Mouse (Mus musculus): Measurements from ENCODE around the gene Zfp811.
"Not testable (repeated sequence)": the region's sequence is repeated elsewhere in the genome, so short reads cannot be mapped to it uniquely, and the experiment has no call there.

Zfp811 gene

DNA sequence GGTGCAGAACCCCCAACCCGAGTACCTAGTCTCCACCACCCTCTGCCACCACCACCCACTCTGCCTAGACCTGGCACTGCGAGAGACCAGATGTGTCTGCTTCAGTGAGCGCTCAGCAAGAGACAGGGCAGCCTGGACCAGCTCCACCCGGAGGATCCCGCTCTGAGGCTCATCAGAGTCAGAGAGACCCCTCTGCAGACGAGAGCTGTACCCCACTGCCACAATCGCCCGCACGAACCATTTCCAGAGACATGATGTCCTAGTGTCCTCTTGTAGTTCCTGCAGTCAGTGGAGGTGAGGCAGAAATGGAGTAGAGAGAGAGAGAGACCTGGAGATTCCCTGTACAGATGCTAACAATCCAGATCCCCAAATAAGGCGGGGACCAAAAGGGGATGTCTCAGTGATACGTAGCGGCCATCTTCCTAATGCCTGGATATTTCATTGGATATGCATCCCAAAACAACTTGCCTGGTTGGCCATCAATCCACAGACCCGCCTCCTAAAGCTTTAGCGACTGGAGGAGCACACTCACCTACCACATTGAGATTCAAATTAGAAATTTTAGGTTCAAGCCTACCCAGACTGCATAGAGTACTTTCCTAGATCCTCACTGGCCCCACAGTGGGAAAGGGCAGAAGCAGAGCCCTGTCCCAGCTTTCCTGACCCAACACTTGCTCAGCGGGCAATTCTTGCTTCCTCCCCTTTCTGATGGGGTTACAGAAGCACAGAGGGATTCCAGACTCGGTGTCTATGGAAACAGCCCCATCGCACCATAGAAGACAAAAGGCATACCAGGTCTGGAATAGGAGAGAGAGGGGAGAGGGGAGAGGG is at the start of gene Zfp811:
TSS of gene Zfp811 (minus strand) at position 388 of the 831 bp plus-strand sequence.
- no peak for DNase-seq (ENCODE audit: extremely low read depth, insufficient read length, low spot score)

DNA sequence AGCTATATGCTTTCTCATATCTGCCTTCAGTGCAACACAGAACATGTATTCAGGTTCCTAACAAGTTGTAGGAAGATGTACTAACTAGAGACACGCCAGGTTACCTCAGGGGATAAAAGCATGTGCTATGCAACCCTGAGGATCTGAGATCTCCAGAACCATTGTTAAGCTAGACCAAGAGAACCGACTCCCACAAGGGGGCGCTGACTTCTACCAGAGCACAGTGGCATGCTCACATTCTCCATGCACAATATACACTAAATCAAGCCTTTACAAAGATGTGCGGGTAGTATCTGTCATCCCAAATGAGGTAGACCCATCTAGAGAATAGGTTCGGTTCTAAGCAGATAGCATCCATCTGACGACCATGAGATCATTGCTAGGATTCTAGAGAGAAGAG is 47.0 kb upstream of the Zfp811 start:
- DNase-seq (ENCODE audit: extremely low read depth, insufficient read length, low spot score), result not testable (repeated sequence)

DNA sequence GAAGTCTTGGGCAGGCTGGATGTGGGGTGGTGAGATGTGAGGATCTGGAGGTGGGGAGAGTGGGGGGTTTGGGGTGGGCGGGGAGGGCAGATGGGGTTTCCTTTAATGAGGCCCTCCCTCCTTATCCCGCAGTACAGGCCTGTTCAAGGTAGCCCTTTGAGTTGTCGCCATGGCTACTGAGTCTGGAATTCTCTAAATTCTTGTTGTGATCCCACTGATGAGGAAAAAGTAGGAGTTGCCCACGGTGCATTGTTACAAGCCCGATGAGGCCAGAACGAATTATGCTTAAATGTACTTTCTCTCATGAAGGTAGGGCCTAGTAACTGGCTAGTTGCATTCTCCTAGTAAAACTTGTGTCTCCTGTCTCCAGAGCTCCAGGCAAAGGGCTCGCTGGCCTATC is 41.9 kb upstream of the Zfp811 start:
- DNase-seq (ENCODE audit: extremely low read depth, insufficient read length, low spot score), result no peak

GRCm38 (mm10) chr17:32841388-32841787 is 31.7 kb upstream of the Zfp811 start:
- no peak for DNase-seq (ENCODE audit: extremely low read depth, insufficient read length, low spot score)

DNA sequence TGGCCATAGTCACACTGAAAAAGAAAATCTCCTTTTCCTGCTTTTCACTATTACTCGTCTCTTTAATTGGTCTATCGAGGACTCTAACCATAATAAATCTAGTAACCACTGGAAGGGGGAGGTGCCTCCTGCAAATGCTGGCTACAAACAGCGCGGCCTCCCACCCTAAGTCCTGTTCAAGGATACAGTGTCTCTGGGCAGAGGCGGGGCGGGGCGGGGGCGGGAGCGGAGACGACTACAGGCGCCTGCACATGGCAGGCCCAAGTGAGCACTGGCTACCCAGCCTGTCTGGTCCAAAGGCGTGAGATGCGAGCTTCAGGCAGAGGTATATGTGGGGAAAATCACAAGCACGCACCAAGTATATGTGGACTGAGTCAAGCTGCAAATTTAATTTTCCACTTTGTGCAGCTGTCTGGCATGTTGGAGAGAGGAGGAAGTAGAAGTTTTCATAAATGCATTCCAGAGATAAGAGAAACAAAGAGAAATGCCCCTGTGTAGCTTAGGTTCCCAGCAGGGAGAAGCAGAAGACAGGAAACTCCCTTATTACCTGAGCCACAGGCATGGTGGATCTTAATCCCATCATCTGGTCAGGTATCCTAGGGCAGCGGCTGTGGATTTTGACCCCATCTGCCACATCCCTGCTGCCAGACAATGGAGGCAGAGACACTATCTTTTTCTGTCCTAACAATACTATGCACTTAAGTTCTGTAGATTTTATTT is 29.5 kb upstream of the Zfp811 start:
- no peak for DNase-seq (ENCODE audit: extremely low read depth, insufficient read length, low spot score)

GRCm38 (mm10) chr17:32830418-32830782 is 20.7 kb upstream of the Zfp811 start:
- DNase-seq (ENCODE audit: extremely low read depth, insufficient read length, low spot score), result no peak

DNA sequence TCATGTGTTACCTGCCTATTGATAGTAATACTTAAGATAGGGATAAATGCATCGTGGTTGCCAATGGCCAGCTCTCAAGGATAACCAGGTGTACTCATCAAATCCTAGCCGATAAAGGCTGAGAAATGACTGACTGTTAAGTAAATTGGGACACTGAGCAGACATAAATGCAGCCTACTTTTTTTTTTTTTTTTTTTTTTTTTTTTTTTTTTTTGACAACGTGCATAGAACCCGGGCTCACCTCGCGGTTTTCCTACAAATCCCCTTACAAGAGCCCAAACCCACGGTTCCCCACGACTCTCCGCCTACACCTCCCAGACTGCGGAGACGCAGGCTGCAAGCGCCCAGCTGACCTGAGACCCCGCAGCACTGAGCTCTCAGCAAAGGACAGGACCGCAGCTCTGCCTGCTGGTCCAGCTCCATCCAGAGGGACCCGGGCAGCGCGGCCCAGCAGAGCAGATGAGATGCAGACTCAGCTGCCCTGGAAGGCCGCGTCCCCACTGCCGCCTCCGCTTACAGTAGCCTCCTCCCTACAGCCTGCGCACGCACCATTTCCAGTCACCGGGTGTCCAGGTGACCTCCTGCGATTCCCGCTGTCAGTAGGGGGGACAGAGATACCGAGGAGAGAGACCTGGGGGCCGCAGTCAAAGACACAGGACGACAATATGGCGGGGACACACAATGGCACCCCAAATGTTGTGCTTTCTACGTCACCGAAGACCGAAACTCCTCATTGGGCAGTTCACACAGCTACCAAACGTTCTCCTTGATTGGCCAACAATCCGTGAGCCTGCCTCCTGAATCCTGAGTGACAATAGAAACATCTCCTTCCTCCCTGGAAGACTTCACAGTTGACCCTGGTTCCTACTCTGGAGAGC is 20.0 kb upstream of the Zfp811 start, which contains the start of gene Zfp799:
TSS of gene Zfp799 (minus strand) at position 722 of the 878 bp plus-strand sequence.
- peak; percentile 67 for DNase-seq (ENCODE audit: extremely low read depth, insufficient read length, low spot score)

GRCm38 (mm10) chr17:32816074-32816784 is 6.5 kb upstream of the Zfp811 start:
- no peak for DNase-seq (ENCODE audit: extremely low read depth, insufficient read length, low spot score)

- no peak for DNase-seq (ENCODE audit: extremely low read depth, insufficient read length, low spot score)
Observed at GRCm38 (mm10) chr17:32814136-32814535, 4.4 kb upstream of the Zfp811 start.

GRCm38 (mm10) chr17:32810648-32811047 is 917 bp upstream of the Zfp811 start:
- no peak for DNase-seq (ENCODE audit: extremely low read depth, insufficient read length, low spot score)

DNA sequence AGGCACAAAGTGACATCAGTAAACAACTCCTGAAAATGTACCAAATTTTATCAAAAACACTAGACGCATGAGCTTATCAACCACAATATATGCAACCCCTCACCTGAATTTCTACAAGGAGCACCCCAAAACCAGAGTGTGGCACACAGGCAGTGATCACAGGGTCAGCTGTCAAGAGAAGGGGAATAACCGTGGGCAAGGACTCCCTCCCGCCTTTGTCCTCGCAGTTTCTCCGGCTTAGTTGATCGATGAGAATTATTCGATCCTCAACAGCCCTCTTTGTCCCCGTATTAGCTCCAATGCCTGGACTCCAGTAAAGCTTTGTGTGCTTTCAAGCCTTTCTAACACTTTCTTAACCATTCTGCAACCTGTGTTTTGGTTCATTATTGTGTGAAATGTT is 810 bp downstream of the Zfp811 start:
- no peak for DNase-seq (ENCODE audit: extremely low read depth, insufficient read length, low spot score)

DNA sequence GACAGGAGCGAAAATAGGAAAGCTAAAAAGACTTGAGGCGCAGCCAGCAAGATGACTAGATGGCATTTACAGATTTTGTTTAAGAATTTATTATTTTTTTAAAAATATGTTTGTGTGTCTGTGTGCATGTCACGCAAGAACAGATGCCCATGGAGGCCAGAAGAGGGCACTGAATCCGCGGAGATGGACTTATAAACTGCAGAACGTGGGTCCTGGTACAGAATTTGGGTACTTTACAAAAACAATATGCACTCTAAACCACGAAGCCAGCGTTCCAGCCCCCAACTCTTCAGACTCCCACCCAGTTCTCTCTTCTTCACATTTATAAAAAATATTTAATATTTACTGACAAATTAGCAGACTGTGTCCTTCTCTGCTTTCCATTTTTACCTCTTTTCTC is 20.5 kb downstream of the Zfp811 start:
- DNase-seq (ENCODE audit: extremely low read depth, insufficient read length, low spot score), result no peak

DNA sequence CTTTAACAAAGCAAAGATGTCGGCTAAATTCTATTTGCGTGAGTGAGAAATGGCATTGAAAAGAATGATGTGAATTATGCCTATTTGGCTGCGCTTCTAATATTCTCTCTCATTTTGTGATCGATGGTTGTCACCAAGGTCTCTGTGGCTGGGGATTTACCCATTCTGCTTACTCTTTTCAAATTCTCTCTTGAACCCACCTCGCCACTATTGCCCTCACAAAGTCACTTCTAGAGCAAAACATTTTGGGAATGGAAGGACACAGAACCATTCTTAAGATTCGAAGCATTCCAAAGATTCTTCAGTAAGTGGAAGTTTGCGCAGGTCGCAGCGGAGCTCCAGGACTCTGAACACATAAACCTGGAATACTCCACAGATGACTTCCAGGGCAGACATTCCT is 21.2 kb downstream of the Zfp811 start:
- no peak for DNase-seq (ENCODE audit: extremely low read depth, insufficient read length, low spot score)

- DNase-seq (ENCODE audit: extremely low read depth, insufficient read length, low spot score), result peak; percentile 85
Observed at GRCm38 (mm10) chr17:32788094-32788559, 21.6 kb downstream of the Zfp811 start, which contains the start of gene Zfp871. Zfp871 (minus strand) TSS chr17:32788287.

GRCm38 (mm10) chr17:32787436-32788093 is 22.2 kb downstream of the Zfp811 start:
- no peak for DNase-seq (ENCODE audit: extremely low read depth, insufficient read length, low spot score)

GRCm38 (mm10) chr17:32786944-32787343 is 22.8 kb downstream of the Zfp811 start:
- DNase-seq (ENCODE audit: extremely low read depth, insufficient read length, low spot score), result no peak

- no peak for DNase-seq (ENCODE audit: extremely low read depth, insufficient read length, low spot score)
Observed at GRCm38 (mm10) chr17:32785656-32786055, 24.1 kb downstream of the Zfp811 start.

DNA sequence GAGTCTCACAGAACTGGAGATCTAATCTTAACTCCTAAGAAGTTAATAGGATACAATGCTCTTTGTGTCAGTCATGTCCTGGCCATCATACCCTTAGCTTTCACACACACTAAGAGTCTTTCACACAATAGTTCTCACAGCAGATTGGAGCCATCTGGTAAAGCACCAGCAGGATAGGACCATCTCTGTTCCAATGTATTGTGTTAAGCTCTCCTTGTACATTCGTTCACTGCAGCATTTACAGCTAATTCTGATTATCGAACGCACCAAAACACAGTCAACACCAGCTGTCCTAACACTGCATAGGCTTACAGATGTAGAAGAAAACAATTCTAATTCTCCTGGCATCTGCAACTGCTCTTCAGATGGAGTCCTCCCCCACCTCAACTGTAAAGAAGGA is 32.2 kb downstream of the Zfp811 start:
- DNase-seq (ENCODE audit: extremely low read depth, insufficient read length, low spot score), result no peak

- DNase-seq (ENCODE audit: extremely low read depth, insufficient read length, low spot score), result no peak
Observed at GRCm38 (mm10) chr17:32771213-32771612, 38.5 kb downstream of the Zfp811 start.

- no peak for DNase-seq (ENCODE audit: extremely low read depth, insufficient read length, low spot score)
Observed at GRCm38 (mm10) chr17:32766422-32766821, 43.3 kb downstream of the Zfp811 start.

All from 3134 (cell line).